Comparison of ENCODE assay signal across 14 mouse cellular contexts in genomic region chr5:122440095-122440630, GRCm38 (mm10). TPM values are rescaled to one million over a fixed set of nuclear protein-coding genes. Genes with fewer than 3 reads are reported as not detected.
DNase-seq lines count a peak whose midpoint lies in the region; ATAC-seq and TF ChIP-seq lines count a peak whose summit lies in the region.
"Had no signal": no experiment of that assay in that cellular context is flagged by ENCODE, and none has a peak within 500 bp of the region (broad histone marks: within the 10 kb centered on the region; RNA-seq: fewer than 3 reads in every experiment).

No protein-coding gene starts in this region.

- intact Hi-C loops in left cerebral cortex, adult 2 months (cut with DNase I): no loop called here

- no peaks in the 10 kb centered on the region for H3K4me1 ChIP-seq in kidney, embryonic 16.5 days (ENCODE audit: insufficient read depth, low read length)
- H3K4me1 ChIP-seq in embryonic facial prominence, embryonic 15.5 days: no peaks in the 10 kb centered on the region
- H3K4me1 ChIP-seq: midbrain, embryonic 10.5 days; neural tube, embryonic 12.5 days had no signal

- H3K27me3 ChIP-seq in kidney, embryonic 16.5 days (ENCODE audit: insufficient read depth, low read length): no peaks in the 10 kb centered on the region
- H3K27me3 ChIP-seq in embryonic facial prominence, embryonic 15.5 days: no peaks in the 10 kb centered on the region
- H3K27me3 ChIP-seq: neural tube, embryonic 12.5 days had no signal

- 0 out of 2 replicates have a peak overlapping the region, but pooled peaks have one; percentile 48 for H3K27ac ChIP-seq in kidney, embryonic 16.5 days (ENCODE audit: low read length)
- H3K27ac ChIP-seq in embryonic facial prominence, embryonic 15.5 days (replicated peaks): peak overlapping the region; percentile 25; the same call in 1 of the 2 replicates
- no peak overlapping the region for H3K27ac ChIP-seq in left cerebral cortex, adult 2 months
- H3K27ac ChIP-seq: midbrain, embryonic 10.5 days; neural tube, embryonic 12.5 days had no signal

- H3K4me3 ChIP-seq in kidney, embryonic 16.5 days (ENCODE audit: low read length): no peak overlapping the region
- no peak overlapping the region for H3K4me3 ChIP-seq in embryonic facial prominence, embryonic 15.5 days (replicated peaks)
- no peak overlapping the region for H3K4me3 ChIP-seq in left cerebral cortex, adult 2 months
- H3K4me3 ChIP-seq: midbrain, embryonic 10.5 days; neural tube, embryonic 12.5 days had no signal

- ATAC-seq in kidney, embryonic 16.5 days (ENCODE audit: low FRiP score, low TSS enrichment): no peak
- no peak for ATAC-seq in embryonic facial prominence, embryonic 15.5 days (ENCODE audit: insufficient number of reproducible peaks, low FRiP score, low TSS enrichment, low read depth)
- ATAC-seq in megakaryocyte, adult 5-6 weeks (ENCODE audit: poor library complexity, severe bottlenecking): no peak

- no peaks in the 10 kb centered on the region for H3K9me3 ChIP-seq in kidney, embryonic 16.5 days (ENCODE audit: low read length)
- no peaks in the 10 kb centered on the region for H3K9me3 ChIP-seq in embryonic facial prominence, embryonic 15.5 days (replicated peaks)
- H3K9me3 ChIP-seq: G1E; midbrain, embryonic 10.5 days; neural tube, embryonic 12.5 days had no signal

- H3K9ac ChIP-seq in kidney, embryonic 16.5 days (replicated peaks; ENCODE audit: low read length): no peak overlapping the region
- H3K9ac ChIP-seq in embryonic facial prominence, embryonic 15.5 days: no peak overlapping the region
- H3K9ac ChIP-seq: neural tube, embryonic 12.5 days had no signal

- TF ChIP-seq CTCF in left cerebral cortex, adult 2 months (IDR thresholded peaks at IDR 0.05): no peak

- peaks cover 95% of the 10 kb centered on the region for H3K36me3 ChIP-seq in kidney, embryonic 16.5 days (ENCODE audit: insufficient read depth, low read length)
- H3K36me3 ChIP-seq in embryonic facial prominence, embryonic 15.5 days: peaks cover 99% of the 10 kb centered on the region

- DNase-seq in adrenal gland, adult 2 months: peak; percentile 42
- DNase-seq in adrenal gland, adult 18-20 months (ENCODE audit: low spot score in 2 of 2): no peak
- DNase-seq in kidney, adult 8-10 months: no peak
- DNase-seq in lung, postnatal 10 days: peak; percentile 66
- no peak for DNase-seq in left cerebral cortex, adult 2 months (ENCODE audit: extremely low spot score in 1 of 2, low spot score in 2 of 2)
- DNase-seq: embryo, embryonic 11 days; gastrocnemius, postnatal 36 days had no signal

- 87% methylated on average over 12 of the region's 12 CpGs for WGBS in kidney, embryonic 16.5 days
- 96% methylated on average over 12 of the region's 12 CpGs for WGBS in embryonic facial prominence, embryonic 15.5 days

- H3K4me2 ChIP-seq in kidney, embryonic 16.5 days (replicated peaks; ENCODE audit: low read depth, low read length): no peak overlapping the region
- H3K4me2 ChIP-seq in embryonic facial prominence, embryonic 15.5 days (replicated peaks): no peak overlapping the region
- H3K4me2 ChIP-seq: liver, embryonic 11.5 days; neural tube, embryonic 12.5 days had no signal

RNA-seq across cellular contexts. Expression of gene Anapc7, which starts 18.7 kb away (rescaled TPM):
- total RNA-seq in adrenal gland, adult 2 months (2021): 10 to 100 TPM; 42.0 to 46.8 TPM
- 41.5 and 42.8 TPM in 2 replicates for polyA plus RNA-seq in adrenal gland, adult 2 months (2012; rRNA removed)
- 10 to 100 TPM; 42.2 to 51.8 TPM for total RNA-seq in adrenal gland, adult 18-20 months (2021)
- 56.5 and 56.8 TPM in 2 replicates for polyA plus RNA-seq in kidney, embryonic 16.5 days (2015; fragmentation: Nextera tagmentation; extraction: Ambion mirVana)
- 42.4 and 42.6 TPM in 2 replicates for polyA plus RNA-seq in embryonic facial prominence, embryonic 15.5 days (2015; fragmentation: Nextera tagmentation; extraction: Ambion mirVana)
- total RNA-seq in left cerebral cortex, adult 2 months (2021): 10 to 100 TPM; 28.6 to 29.5 TPM
- 16.0 and 16.4 TPM in 2 replicates for total RNA-seq in megakaryocyte, adult 5-6 weeks (2015)
- total RNA-seq in megakaryocyte, adult 5-6 weeks (2017): 18.3 and 28.9 TPM in 2 replicates

RNA-seq across cellular contexts. Expression of gene Arpc3, which starts 48.5 kb away (rescaled TPM):
- 100 to 1,000 TPM; 250 to 287 TPM for total RNA-seq in adrenal gland, adult 2 months (2021)
- 103 and 112 TPM in 2 replicates for polyA plus RNA-seq in adrenal gland, adult 2 months (2012; rRNA removed)
- 100 to 1,000 TPM; 238 to 281 TPM for total RNA-seq in adrenal gland, adult 18-20 months (2021)
- 140 and 154 TPM in 2 replicates for polyA plus RNA-seq in kidney, embryonic 16.5 days (2015; fragmentation: Nextera tagmentation; extraction: Ambion mirVana)
- 129 and 139 TPM in 2 replicates for polyA plus RNA-seq in embryonic facial prominence, embryonic 15.5 days (2015; fragmentation: Nextera tagmentation; extraction: Ambion mirVana)
- 100 to 1,000 TPM; 200 to 216 TPM for total RNA-seq in left cerebral cortex, adult 2 months (2021)
- total RNA-seq in megakaryocyte, adult 5-6 weeks (2015): 319 and 422 TPM in 2 replicates
- total RNA-seq in megakaryocyte, adult 5-6 weeks (2017): 1,374 and 1,550 TPM in 2 replicates

Comparison
In these comparisons a context has a peak if more than half of its experiments do, and no peak if none do; other contexts are left out.
1. DNase-seq: peak in adrenal gland, adult 2 months (single experiment) and lung, postnatal 10 days (single experiment); none in adrenal gland, adult 18-20 months (0 of 2), kidney, adult 8-10 months (0 of 2) and left cerebral cortex, adult 2 months (0 of 2).